Mouse (Mus musculus) gastrocnemius, postnatal 36 days (tissue): ENCODE measurements around the gene Crygb. TPM values are rescaled to one million over a fixed set of nuclear protein-coding genes. Genes with fewer than 3 reads are reported as not detected.
A peak's percentile ranks its signal among the peaks of the same experiment; 100 is the strongest.
"Not testable (repeated sequence)": the region's sequence is repeated elsewhere in the genome, so short reads cannot be mapped to it uniquely, and the experiment has no call there.

Source experiments
- DNase-seq, 2 experiments: peaks; one replicate each; pipeline ENCODE4 v3.0.0; 2022
- intact Hi-C: fragments of 180-260 bp; cut with DNase I; formaldehyde crosslinking; loops from one replicate; pipeline ENCODE4 v1.15.1; 2025
- total RNA-seq, 2 experiments: library from RNA; stranded (reverse); gene quantifications; 2 replicates each; pipeline ENCODE4 v1.2.3; 2021

Crygb gene
- total RNA-seq, 2 experiments from 2014 or later = not detected

DNA sequence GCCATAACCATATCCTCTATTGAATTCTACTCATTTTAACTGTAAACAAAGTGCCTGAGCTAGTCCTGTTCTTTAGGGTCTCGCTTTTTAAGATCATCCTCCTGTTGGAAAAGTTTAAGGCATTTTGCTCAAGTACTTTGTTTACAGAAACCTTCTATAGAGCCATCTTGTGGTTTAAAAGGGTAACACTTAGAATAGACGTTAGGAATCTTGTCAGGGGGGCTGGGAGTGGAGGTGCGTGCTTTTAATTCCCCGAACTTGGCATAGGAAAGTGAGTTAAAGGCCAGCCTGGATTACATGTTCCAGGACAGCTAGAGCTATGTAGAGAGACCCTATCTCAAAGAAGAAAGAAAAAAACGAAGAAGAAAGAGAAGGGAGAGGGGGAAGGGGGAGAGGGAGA, 6.5 kb downstream of the Crygb start:
- intact Hi-C loops = no loop called here
- DNase-seq = no peak

DNA sequence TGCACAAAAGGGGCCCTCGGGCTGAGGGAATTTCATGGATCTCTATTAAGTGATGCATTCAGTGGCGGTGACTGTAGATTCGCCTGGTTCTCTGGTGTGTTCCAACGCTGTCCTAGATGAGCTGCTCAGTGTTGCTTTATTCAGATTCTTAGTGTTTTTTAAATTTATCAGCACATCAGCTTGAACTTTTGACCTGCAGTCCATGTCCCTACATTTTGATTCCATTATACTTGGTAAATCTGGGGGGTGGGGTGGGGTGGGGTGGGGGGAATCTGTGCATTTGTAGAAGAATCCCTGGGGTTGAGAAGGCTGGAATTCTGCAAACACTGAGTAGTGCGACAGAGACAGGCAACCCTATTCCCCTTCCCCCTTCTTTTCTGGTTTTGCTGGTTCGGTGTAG, 8.5 kb downstream of the Crygb start, which contains the start of gene Crygc:
TSS of gene Crygc (minus strand) at position 101 of the 400 bp plus-strand sequence.
- intact Hi-C loops = no loop called here

DNA sequence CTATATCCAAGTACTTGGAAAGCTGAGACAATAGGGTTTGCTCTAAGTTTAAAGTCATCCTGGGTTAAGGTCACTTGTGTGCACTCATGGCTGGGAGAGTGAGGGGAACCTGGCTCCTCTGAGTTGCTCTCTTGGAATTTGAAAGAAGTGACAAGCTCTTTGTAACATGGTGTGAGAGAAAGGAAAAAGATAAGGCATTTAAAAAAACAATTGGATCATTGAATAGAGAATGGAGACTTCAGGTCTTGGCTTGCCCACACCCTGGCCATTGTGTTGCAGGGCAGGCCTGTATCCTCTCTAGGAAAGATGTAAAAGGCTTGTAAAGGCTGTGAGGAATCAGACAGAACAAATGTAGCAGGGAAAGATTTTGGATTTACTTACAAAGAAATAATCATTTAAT, 14.2 kb downstream of the Crygb start:
- no peak for DNase-seq
- intact Hi-C loops = no loop called here

More for the DNA sequence above, 8.5 kb downstream of the Crygb start, which contains the start of gene Crygc:
- DNase-seq = no peak

DNA sequence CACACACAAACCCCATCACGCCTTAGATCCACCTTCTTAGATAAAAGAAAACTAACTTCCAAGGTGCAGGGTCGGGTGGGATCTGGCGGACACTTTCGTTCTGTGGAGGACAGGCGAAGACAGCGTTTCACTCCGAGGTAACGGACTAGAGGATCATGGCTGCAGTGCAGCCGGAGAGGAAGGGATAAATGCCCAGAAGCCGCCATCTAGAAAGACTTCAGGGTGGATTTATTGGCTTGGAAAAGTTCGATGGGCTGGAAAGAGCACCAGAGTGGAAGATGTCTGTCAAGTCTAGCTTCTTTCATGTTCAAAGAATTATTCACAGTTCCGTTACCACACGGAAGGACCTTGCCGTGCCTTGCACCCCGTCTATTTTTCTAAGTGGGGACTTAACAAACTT, 17.9 kb downstream of the Crygb start:
- intact Hi-C loops = no loop called here

DNA sequence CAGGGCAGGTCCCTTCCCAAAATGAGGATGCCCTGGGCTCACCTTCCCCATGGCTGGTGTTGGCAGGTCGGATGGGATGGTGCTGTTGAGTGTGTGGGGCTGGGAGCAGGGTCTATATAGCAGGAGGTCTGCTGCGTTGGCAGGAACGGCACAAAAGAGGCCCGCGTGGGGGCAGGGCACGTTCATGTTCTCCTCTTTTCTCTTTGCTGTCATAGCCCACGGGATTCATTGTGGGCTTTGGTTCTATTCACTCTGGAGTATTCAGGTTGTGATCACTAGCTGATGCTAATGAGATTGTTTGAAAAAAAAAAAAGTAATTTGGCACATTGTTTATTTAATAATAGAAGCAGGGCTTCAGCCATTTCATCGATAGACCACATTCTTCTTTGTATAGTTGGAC, 18.7 kb downstream of the Crygb start, which contains the start of gene Crygd:
TSS of gene Crygd (minus strand) at position 101 of the 400 bp plus-strand sequence.
- intact Hi-C loops = no loop called here
- DNase-seq = no peak

More for the DNA sequence above, 17.9 kb downstream of the Crygb start:
- no peak for DNase-seq

DNA sequence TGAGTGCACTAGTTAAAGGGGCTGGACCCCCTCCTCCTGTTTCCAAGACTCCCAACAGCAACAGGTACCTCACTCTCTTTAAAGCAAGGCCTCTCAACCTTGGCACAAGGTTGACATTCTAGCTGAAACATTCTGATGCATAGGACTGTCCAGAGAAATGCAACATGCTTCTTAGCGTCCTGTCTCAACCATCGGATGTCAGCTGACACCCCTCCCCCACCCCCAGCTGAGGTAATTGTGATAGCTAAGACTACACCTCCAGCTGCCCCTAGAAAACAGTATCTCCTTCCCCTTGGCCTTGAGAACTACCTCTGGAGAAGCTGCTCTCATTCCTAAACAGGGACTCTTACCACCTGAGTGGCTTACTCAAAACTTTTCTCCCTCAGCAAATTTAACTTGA, 29.9 kb downstream of the Crygb start:
- intact Hi-C loops = no loop called here
- DNase-seq = no peak

DNA sequence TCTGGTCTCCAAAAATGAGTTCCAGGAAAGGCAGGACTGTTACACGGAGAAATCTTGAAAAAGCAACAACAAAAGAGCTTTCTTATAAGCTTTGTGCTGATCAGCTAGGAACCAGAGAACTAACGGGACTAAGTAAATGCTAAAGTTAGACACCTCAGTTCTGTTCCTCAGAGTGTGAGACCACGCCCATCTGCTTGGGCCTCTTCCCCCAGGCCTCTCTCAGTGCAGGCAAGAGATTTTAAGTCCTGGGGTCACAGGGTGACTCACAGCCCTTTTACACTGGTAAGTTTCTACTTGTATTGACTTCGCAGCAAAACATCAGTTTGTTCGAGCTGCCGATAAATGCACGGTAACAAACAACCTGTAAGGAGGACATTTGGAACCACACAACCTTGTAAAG, 30.4 kb downstream of the Crygb start:
- intact Hi-C loops = no loop called here
- no peak for DNase-seq

DNA sequence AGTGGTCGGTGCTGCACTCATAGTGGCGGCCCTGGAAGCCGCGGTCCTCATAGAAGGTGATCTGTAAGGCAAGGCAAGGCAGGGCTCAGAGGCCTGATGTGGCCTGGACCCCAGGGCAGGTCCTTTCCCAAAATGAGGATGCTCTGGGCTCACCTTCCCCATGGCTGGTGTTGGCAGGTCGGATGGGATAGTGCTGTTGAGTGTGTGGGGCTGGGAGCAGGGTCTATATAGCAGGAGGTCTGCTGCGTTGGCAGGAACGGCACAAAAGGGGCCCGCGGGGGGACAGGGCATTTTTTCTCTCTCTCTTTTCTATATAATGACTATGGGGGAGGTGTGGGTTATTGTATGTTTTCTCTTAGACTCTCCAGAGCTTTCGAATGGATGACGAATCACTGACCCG, 31.1 kb downstream of the Crygb start, which contains the start of gene Cryge:
TSS of gene Cryge (minus strand) at position 198 of the 400 bp plus-strand sequence.
- intact Hi-C loops, DNase-seq: not testable (repeated sequence)

DNA sequence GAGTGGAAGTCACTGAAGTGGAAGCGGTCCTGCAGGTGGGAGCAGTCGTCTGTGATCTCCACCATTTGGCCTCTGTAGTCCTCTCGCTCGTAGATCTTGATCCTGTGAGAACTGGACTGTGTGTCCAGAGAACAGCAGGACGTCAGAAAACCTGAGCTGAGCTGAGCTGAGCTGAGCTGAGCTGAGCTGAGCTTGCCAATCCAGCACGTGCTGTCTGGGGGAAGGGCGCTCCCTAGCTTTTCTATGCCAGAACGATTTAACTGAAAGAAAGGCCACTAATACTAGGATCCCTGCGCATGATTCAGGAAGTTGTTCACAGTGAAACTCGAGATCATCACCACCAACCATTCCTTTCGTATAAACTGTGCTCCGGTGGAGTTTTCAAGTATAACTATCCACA, 33.3 kb downstream of the Crygb start:
- DNase-seq = peak; percentile 13 to 26
- intact Hi-C loops = no loop called here

DNA sequence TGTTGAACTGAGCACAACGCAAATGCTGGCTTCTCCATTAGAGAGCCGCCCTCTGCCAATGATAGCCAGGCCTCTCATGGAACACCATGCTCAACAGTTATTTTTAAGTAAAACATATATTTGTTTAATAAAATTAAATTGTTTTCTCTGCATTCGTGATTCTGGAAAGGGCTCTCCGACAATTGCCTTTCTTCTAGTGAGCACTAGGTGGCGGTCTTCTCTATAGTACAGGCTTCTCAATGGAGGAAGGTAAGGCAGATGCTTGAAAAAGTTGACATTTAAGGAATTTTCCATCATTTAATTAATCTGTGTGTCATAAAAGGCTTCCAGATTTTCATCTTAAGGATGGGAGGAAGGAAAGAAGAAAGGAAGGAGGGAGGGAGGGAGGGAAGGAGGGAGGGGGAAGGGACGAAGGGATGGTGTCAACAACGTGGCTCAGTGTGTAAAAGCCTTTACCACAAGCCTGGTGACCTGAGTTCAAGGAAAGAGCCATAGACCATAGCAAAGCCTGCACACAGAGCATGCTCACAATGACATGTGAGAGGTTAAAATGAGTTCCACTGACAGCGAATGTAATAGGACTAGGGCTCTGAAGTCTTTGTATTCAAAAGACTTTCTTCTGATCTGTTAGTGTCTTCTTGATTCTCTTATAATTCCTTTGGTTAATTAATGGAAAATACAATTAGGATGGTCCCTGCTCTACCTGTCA, 35.5 kb downstream of the Crygb start:
- intact Hi-C loops = loop anchor here (2.0 kb wide), 1 partner anchor 132 kb away; no protein-coding TSS in a partner anchor
- DNase-seq = no peak

DNA sequence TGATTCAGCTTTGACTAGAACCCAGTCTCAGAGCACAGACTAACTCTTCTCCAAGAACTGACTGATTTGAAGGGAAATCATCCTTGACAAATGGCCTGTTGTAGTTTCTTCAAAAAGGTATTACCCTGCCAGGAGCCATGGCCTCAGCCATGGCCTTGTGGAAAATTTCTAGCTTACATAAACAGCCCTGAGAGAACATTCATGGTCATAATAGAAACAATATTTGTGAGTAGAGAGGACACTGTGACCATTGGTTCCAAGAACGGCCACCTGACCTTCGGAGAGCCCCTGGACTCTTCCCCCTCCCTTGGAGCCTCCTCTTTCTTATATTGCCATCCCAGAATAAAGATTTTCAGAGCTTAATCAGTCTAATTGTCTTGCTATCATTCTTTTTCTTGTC, 38.7 kb downstream of the Crygb start:
- intact Hi-C loops = no loop called here
- DNase-seq = no peak

DNA sequence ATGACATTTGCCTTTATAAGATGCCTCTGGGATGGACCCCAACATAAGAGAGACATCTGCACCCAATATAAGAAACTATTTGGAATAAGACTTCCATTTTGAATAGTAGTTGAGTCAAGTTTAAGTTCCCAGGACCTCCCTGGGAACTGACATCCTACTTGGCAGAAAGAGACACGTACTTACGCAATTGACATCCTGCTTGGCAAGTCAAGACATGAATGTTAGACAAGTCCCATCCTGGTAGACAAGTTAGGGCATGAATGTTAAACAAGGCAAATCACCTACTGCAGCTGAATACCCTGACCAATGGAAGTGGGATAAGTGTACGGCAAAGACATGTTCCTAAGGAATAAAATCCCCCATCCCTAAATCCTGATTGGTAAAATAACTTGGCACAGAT, 40.3 kb downstream of the Crygb start:
- no peak for DNase-seq
- intact Hi-C loops = no loop called here

DNA sequence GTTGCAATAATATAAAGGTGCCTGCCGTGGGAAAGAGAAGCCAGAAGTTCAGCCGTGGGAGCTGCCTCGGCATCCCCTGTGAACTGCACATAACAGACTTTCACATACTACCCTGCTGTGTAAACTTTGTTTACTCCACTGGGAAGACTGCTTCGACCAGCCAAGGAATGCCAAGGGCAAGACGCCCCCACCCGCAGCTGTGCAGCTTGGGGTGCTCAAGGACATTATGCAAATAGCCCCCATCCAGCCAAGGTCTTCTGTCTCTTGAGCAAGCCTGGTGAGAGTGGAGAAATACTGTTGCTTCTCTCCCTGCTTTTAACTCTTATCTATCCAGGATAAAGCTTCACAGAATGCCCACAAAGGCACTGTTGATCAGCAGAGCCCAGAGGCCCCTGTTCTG, 41.3 kb downstream of the Crygb start:
- intact Hi-C loops = no loop called here
- DNase-seq = no peak

DNA sequence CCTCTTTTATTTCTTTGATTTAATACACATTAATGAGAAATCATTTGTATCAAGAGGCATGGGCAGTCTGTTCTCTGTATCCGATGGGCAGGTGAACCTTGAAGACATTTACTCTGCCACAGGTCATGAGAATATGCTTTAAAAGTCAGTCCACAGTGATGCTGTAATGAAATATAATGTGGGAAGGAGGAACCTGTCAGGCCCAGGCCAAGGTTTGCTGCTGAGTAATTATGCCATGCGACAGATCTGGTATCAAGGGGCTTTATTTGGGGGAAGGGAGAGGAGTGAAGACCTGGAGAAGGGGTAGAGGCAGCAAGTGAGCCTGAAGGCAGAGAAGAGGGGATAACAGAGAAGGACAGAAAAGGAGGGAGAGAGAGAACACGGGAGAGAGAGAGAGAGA, 42.4 kb downstream of the Crygb start:
- intact Hi-C loops = no loop called here
- DNase-seq = no peak

DNA sequence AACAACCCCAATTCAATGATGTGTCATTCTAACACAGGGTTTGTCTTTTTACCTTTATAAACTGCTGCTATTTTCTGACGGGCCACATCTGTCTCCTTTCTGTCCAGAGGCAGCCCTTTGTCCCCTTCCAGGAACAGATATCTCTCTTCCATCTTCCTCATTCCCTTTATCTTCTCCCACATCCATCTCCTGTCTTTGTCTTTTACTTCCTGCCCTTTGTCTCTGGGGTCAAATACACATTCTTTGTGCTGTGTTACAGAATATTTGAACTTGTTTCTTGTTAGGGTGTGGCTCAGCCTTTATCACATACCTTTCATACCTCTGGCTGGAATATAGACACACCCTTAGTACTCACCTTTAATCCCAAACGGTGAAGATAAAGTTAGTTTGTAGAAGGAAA, 44.5 kb downstream of the Crygb start:
- no peak for DNase-seq
- intact Hi-C loops = no loop called here

DNA sequence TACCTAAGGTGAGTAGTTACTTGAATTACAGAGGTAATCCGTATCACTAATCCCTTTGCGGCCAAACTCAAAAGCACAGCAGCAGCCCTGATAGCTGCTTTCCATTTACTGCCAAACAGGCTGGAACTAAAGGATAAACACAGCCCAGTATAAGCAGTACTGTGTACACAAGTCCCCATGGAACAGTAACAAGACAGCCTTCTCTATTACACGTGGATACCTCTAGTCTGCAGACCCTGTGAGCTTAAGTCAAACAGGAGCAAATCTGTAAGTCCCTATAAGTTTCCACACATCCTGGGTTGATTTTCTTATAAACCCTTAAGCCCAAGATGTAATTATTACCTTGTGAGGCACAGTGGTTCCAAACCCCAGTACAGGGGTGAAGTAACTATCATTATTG, 46.6 kb downstream of the Crygb start:
- intact Hi-C loops = no loop called here
- no peak for DNase-seq

DNA sequence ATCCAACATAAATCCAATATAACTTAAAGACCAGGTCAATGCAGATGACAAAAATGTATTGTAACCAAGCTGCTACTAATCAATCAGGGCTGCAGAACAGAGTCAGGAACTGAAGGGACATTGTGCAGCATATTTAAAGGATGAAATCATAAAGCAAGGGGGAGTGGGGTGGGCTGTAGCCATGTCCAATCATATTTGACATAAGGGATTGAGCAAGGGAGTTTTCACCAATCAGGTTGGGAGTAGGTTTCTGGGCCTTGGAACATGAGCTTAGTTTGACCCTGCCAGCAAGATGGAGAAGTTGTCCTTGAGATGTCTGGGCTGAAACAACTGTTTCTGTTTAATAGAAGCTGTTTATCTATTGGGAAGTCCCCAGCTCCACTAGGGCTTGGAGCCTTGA, 49.4 kb downstream of the Crygb start, which contains the start of gene Akr1cl:
TSS of gene Akr1cl (minus strand) at position 119 of the 400 bp plus-strand sequence.
- no peak for DNase-seq
- intact Hi-C loops = no loop called here

Other genes with a start within 250 kb of the Crygb start
- 1 to 10 TPM; 4.7 to 6.7 TPM for gene Plekhm3, start 125.5 kb downstream of the Crygb start, total RNA-seq
- not detected for gene Akr1cl, start 49.5 kb downstream of the Crygb start, total RNA-seq
- gene Cryge, start 31.1 kb downstream of the Crygb start, total RNA-seq = not detected
- gene Crygd, start 18.8 kb downstream of the Crygb start, total RNA-seq = not detected
- not detected for gene Crygc, start 8.6 kb downstream of the Crygb start, total RNA-seq
- not detected for gene Cryga, start 21.1 kb upstream of the Crygb start, total RNA-seq
- not detected for gene Gm28845, start 37.3 kb upstream of the Crygb start, total RNA-seq
- gene D630023F18Rik, start 40.9 kb upstream of the Crygb start, total RNA-seq = not detected
- 10 to 100 TPM; 21.2 to 36.7 TPM for gene Idh1, start 104.2 kb upstream of the Crygb start, total RNA-seq
- gene Pikfyve, start 104.4 kb upstream of the Crygb start, total RNA-seq = 1 to 10 TPM; 6.4 TPM
- gene Pth2r, start 199.8 kb upstream of the Crygb start, total RNA-seq = not detected